Mouse (Mus musculus) ES-E14 (cell line): ENCODE measurements around the gene Kxd1. TPM values are rescaled to one million over a fixed set of nuclear protein-coding genes. Genes with fewer than 3 reads are reported as not detected.

ENCODE experiments used
- DNase-seq: peaks from one replicate; pipeline ENCODE4 v3.0.0-alpha.2; 2013; ENCODE audit warnings: low read depth, low spot score
- H3K27ac ChIP-seq: 2 replicates; pipeline ENCODE4 v1.5.1; 2012; ENCODE audit warnings: low read depth, mild to moderate bottlenecking, low read length, moderate library complexity, mixed read lengths; ENCODE audit not compliant: poor library complexity, insufficient read depth, severe bottlenecking
- H3K36me3 ChIP-seq: 2 replicates; pipeline ENCODE4 v1.6.1; 2012; ENCODE audit warnings: mild to moderate bottlenecking, low read length, moderate library complexity, mixed read lengths; ENCODE audit not compliant: control insufficient read depth, poor library complexity, insufficient read depth, severe bottlenecking
- H3K4me1 ChIP-seq, 2 experiments: fragments of 150-350 bp in 1 of 2; sonication (generic) in 1 of 2; 2 replicates each; pipeline ENCODE4 v1.6.1; 2012; ENCODE audit warnings: low read length in 2 of 2, mild to moderate bottlenecking in 1 of 2, mixed read lengths in 1 of 2; ENCODE audit not compliant: control insufficient read depth in 2 of 2, insufficient read depth in 2 of 2, poor library complexity in 1 of 2
- H3K4me3 ChIP-seq, 2 experiments: fragments of 150-350 bp in 1 of 2; sonication (generic) in 1 of 2; 2 replicates each; pipeline ENCODE4 v1.5.1; 2012; ENCODE audit warnings: low read length in 2 of 2, low read depth in 1 of 2, mild to moderate bottlenecking in 1 of 2, mixed read lengths in 1 of 2; ENCODE audit not compliant: insufficient read depth in 1 of 2, poor library complexity in 1 of 2, severe bottlenecking in 1 of 2
- H3K9ac ChIP-seq: 2 replicates; pipeline ENCODE4 v1.6.1; 2012; ENCODE audit warnings: low read depth, mild to moderate bottlenecking, low read length, mixed read lengths; ENCODE audit not compliant: poor library complexity, insufficient read depth, severe bottlenecking
- H3K9me3 ChIP-seq: fragments of 150-350 bp; sonication (generic); 2 replicates; pipeline ENCODE4 v1.6.1; 2012; ENCODE audit warnings: low read depth, mild to moderate bottlenecking, low read length; ENCODE audit not compliant: control insufficient read depth, insufficient read depth
- CHD2 ChIP-seq: IDR thresholded peaks from 2 replicates; pipeline ENCODE4 v1.6.1; 2014; ENCODE audit warnings: mild to moderate bottlenecking, low read depth, low read length, inconsistent platforms
- HCFC1 ChIP-seq: IDR thresholded peaks from 2 replicates; pipeline ENCODE4 v1.6.1; 2012; ENCODE audit warnings: low read length, inconsistent platforms, borderline replicate concordance; ENCODE audit not compliant: insufficient read depth
- MAFK ChIP-seq: IDR thresholded peaks from 2 replicates; pipeline ENCODE4 v1.6.1; 2014; ENCODE audit warnings: mild to moderate bottlenecking, low read depth, low read length, inconsistent platforms; ENCODE audit not compliant: insufficient read depth
- ZC3H11A ChIP-seq: IDR thresholded peaks from 2 replicates; pipeline ENCODE4 v1.6.1; 2012; ENCODE audit warnings: low read depth, mild to moderate bottlenecking, inconsistent platforms, low read length, borderline replicate concordance
- ZNF384 ChIP-seq: IDR thresholded peaks from 2 replicates; pipeline ENCODE4 v1.6.1; 2012; ENCODE audit warnings: low read depth, low read length, inconsistent platforms
- in situ Hi-C, 2 experiments: fragments of 600-800 bp; cut with MboI; formaldehyde crosslinking; loops; one replicate each; pipeline ENCODE4 v1.15.1; 2025; ENCODE audit warnings: low sequenced_read_pairs in 2 of 2, inconsistent platforms in 1 of 2; ENCODE audit not compliant: unreplicated experiment in 2 of 2
- total RNA-seq: library from RNA; depleted of rRNA; stranded (reverse); fragments of 300-350 nt; gene quantifications from 2 replicates; pipeline ENCODE4 v1.2.3, GENCODE M21; 2012

Gene Kxd1
- total RNA-seq, 1 experiment, result 35.3 TPM

- no peak for TF ChIP-seq ZNF384
- no peak for TF ChIP-seq CHD2
- TF ChIP-seq MAFK, result no peak
- TF ChIP-seq HCFC1, result no peak
- TF ChIP-seq ZC3H11A, result no peak
- Histone ChIP-seq H3K36me3 (no peaks in the 10 kb centered on the region), H3K4me3 (peak overlapping the region; percentile 21 to 45), H3K9ac (peak overlapping the region; percentile 39; the same call in 1 of the 2 replicates), H3K4me1 (peaks cover 7 to 23% of the 10 kb centered on the region in 2 experiments; a peak in 2 of 4 replicates), H3K9me3 (no peaks in the 10 kb centered on the region), H3K27ac (no peak overlapping the region)
- in situ Hi-C loops, result no loop called here
- DNase-seq, result no peak
Measured at GRCm38 (mm10) chr8:70487993-70488796, 39.6 kb downstream of the Kxd1 start.

DNA sequence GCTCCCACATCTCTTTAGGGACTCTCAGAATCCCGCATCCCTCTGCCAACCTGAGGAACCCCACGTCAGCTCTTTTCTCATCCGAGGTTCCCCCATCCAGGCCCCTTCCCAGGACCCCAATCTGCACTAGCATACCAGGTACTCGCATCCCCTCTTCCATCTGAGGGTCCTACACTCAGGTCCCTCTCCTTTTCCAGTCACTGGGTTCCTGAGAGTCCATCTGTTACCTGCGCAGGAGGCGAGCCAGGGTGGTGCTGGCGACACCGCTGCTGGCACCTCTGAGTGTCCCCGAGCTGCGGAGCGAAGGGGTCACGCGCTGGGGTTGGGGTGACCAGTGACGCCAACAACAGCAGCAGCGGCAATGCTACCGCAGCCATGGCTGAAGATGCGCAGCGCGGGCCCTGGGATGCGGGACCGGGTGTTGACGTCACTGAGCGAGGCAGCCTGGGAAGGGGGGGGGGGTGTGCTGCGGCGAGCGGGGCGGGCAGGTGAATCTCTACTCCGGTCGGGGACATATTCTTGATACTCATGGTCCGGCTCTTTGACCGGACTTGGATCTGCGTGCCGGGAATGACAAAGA lies 40.7 kb downstream of the Kxd1 start, which contains the start of gene Tmem59l:
Tmem59l (minus strand) TSS at position 418 of the 580 bp plus-strand sequence.
- Histone ChIP-seq H3K4me3 (peak within 1 kb of the TSS; percentile 45 to 62), H3K9me3 (no peaks in the 10 kb centered on the region), H3K4me1 (peaks cover 7 to 23% of the 10 kb centered on the region in 2 experiments; a peak in 2 of 4 replicates), H3K27ac (no peak within 1 kb of the TSS), H3K9ac (peak within 1 kb of the TSS; percentile 34), H3K36me3 (no peaks in the 10 kb centered on the region)
- TF ChIP-seq MAFK, result no peak
- no peak for TF ChIP-seq ZC3H11A
- no peak for TF ChIP-seq HCFC1
- TF ChIP-seq ZNF384, result no peak
- TF ChIP-seq CHD2, result no peak
- in situ Hi-C loops, result no loop called here
- DNase-seq, result no peak

GRCm38 (mm10) chr8:70486191-70486681 lies 41.5 kb downstream of the Kxd1 start:
- Histone ChIP-seq H3K4me1 (peaks cover 7 to 20% of the 10 kb centered on the region in 2 experiments; a peak in 2 of 4 replicates), H3K36me3 (no peaks in the 10 kb centered on the region), H3K9me3 (no peaks in the 10 kb centered on the region), H3K27ac (no peak overlapping the region), H3K4me3 (no peak overlapping the region), H3K9ac (no peak overlapping the region)
- in situ Hi-C loops, result no loop called here
- TF ChIP-seq CHD2 (no peak), ZC3H11A (no peak), MAFK (no peak), ZNF384 (no peak)
- no peak for DNase-seq

DNA sequence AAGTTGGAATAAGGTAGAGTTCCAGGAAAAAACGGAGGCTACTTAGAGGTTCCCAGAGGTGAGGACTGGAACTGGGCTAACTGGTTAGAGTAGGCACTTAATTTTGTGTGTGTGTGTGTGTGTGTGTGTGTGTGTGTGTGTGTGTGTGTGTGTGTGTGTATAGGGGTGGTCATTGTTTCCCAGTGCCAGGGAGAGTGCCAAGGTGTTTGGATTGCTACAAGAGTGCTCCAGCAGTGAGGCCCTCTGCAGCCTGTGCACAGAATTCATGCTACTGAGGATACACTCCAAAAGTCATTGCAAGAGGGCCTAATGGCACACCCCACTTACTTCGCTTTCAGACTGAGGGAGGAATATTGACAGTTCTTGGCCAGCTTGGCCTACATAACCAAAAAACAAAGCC lies 44.8 kb downstream of the Kxd1 start:
- in situ Hi-C loops, result no loop called here

More for the DNA sequence above, 44.8 kb downstream of the Kxd1 start:
- H3K9ac ChIP-seq, result no peak overlapping the region
- TF ChIP-seq MAFK (no peak), HCFC1 (no peak), ZC3H11A (no peak), CHD2 (no peak), ZNF384 (no peak)
- peaks cover 2 to 16% of the 10 kb centered on the region in 2 experiments; a peak in 2 of 4 replicates for H3K4me1 ChIP-seq
- no peak overlapping the region for H3K4me3 ChIP-seq
- H3K36me3 ChIP-seq, result no peaks in the 10 kb centered on the region
- no peaks in the 10 kb centered on the region for H3K9me3 ChIP-seq
- DNase-seq, result no peak
- no peak overlapping the region for H3K27ac ChIP-seq
